Mouse (Mus musculus): Measurements from ENCODE around the gene Abcc8. TPM values are rescaled to one million over a fixed set of nuclear protein-coding genes. Genes with fewer than 3 reads are reported as not detected.

The Abcc8 gene
- total and polyA plus RNA-seq, 3 experiments = not detected

DNA sequence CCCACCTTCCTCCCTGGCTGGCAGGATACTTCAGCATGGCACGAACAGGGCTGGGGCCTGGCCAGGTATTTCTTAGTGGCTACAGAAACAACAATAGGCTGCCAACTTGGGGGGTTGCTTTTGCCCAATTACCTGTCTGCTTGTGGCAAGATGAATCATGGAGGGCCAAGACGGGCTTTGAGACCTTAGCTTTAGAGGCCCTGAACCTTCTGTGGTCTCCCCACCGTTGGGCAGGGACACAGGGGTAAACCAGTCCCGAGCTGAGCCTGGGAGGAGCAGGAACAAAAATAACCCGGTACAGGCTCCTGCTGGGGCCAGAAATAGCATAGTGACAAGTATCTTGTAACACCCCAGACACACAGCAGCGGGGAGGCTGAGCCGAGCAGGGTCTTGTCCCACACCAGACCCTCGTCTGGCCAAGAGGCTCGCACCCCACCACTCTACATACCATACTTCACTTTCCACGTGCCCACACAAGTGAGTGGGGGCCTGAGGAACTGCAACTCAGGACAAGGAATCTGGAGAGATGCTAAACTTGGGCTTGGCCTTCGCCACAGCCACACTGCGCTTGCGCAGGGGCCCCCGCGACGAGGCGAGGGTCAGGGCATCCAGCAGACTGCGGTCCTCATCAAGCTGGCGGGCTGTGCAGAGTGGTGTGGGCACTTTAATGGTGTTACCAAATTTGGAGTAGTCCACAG is 81.5 kb downstream of the Abcc8 start:
- Histone ChIP-seq H3K4me3 (replicated peaks in 1 of 3; ENCODE audit: low read depth in 2 of 3, low read length in 2 of 3, poor library complexity in 1 of 3) (no peak overlapping the region), H3K9ac (ENCODE audit: insufficient read depth, low read depth) (no peak overlapping the region), H3K36me3 (replicated peaks in 1 of 2; ENCODE audit: control insufficient read depth in 1 of 2, insufficient read depth in 1 of 2, low read length in 1 of 2) (no peaks in the 10 kb centered on the region), H3K27ac (ENCODE audit: insufficient read depth, low read depth) (no peak overlapping the region), H3K4me1 (ENCODE audit: control insufficient read depth in 1 of 2, insufficient read depth in 2 of 2) (no peaks in the 10 kb centered on the region), H3K79me2 (replicated peaks; ENCODE audit: control insufficient read depth, extremely low read depth, insufficient read depth, poor library complexity, severe bottlenecking) (no peaks in the 10 kb centered on the region), H3K9me3 (replicated peaks; ENCODE audit: low read length) (no peaks in the 10 kb centered on the region), H3K4me2 (ENCODE audit: insufficient read depth, low read depth, poor library complexity, severe bottlenecking) (no peak overlapping the region), H3K27me3 (replicated peaks) (peaks cover 81% of the 10 kb centered on the region)
- no peak for TF ChIP-seq PAX5 (IDR thresholded peaks at IDR 0.05; ENCODE audit: low read length)
- no peak for TF ChIP-seq RAD21 (IDR thresholded peaks at IDR 0.05; ENCODE audit: low read depth, low read length)
- TF ChIP-seq E2F4 (IDR thresholded peaks at IDR 0.05; ENCODE audit: insufficient replicate concordance, low read depth, low read length) = no peak
- TF ChIP-seq JUND (conservative IDR thresholded peaks at IDR 0.05; ENCODE audit: low read depth, low read length) = no peak
- TF ChIP-seq TCF12 (IDR thresholded peaks at IDR 0.05; ENCODE audit: low read depth, low read length) = no peak
- TF ChIP-seq UBTF (IDR thresholded peaks at IDR 0.05; ENCODE audit: low read depth, low read length) = no peak
- no peak for TF ChIP-seq ZNF384 (IDR thresholded peaks at IDR 0.05; ENCODE audit: low read depth, low read length)
- TF ChIP-seq NRF1 (IDR thresholded peaks at IDR 0.05; ENCODE audit: low read depth, low read length) = no peak
- TF ChIP-seq CHD2 (IDR thresholded peaks at IDR 0.05; ENCODE audit: low read length) = no peak
- no peak for TF ChIP-seq RCOR1 (conservative IDR thresholded peaks at IDR 0.05; ENCODE audit: low read depth, low read length)
- DNase-seq (ENCODE audit: extremely low read depth) = no peak
- in situ Hi-C loops (cut with MboI; ENCODE audit: low pct_ligation_motif_present, low pct_unique_long_range_greater_than_20kb, low sequenced_read_pairs) (loop anchor here (5.0 kb wide), 1 partner anchor 104 kb away; no protein-coding TSS in a partner anchor), dilution Hi-C loops (cut with MboI; ENCODE audit: extremely low pct_ligation_motif_present, extremely low pct_unique_long_range_greater_than_20kb, low sequenced_read_pairs) (no loop called here)

DNA sequence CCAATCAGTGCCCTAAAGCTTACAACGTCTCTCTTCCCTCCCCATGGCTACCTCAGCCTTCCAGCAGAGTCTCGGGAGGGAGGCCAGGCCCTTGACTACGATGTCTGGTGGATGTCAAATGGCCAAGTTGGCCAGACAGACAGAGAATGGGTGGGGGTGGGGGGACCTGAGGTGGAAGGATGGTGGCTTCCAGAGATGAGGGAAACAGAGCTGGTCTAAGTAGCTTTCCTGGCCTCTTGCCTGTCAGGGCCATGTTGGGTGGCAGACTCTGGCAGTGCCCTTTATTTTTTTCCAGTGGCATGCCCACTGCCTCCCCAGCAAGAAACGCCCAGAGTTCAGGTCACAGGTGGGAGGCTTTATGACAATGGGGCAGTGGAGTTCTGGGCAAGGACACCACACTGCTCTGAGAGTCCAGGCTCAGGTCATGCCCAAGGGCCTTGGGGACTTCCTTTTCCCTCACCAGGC is 82.5 kb downstream of the Abcc8 start:
- in situ Hi-C loops (cut with MboI; ENCODE audit: low pct_ligation_motif_present, low pct_unique_long_range_greater_than_20kb, low sequenced_read_pairs) = loop anchor here (5.0 kb wide), 1 partner anchor 105 kb away; no protein-coding TSS in a partner anchor
- H3K4me2 ChIP-seq (ENCODE audit: insufficient read depth, low read depth, poor library complexity, severe bottlenecking) = no peak overlapping the region

More for the DNA sequence above, 82.5 kb downstream of the Abcc8 start:
- Histone ChIP-seq H3K4me3 (replicated peaks in 1 of 3; ENCODE audit: low read depth in 2 of 3, low read length in 2 of 3, poor library complexity in 1 of 3) (no peak overlapping the region), H3K27ac (ENCODE audit: insufficient read depth, low read depth) (no peak overlapping the region), H3K4me1 (ENCODE audit: control insufficient read depth in 1 of 2, insufficient read depth in 2 of 2) (no peaks in the 10 kb centered on the region), H3K27me3 (replicated peaks) (peaks cover 82% of the 10 kb centered on the region), H3K9me3 (replicated peaks; ENCODE audit: low read length) (no peaks in the 10 kb centered on the region), H3K79me2 (replicated peaks; ENCODE audit: control insufficient read depth, extremely low read depth, insufficient read depth, poor library complexity, severe bottlenecking) (no peaks in the 10 kb centered on the region), H3K9ac (ENCODE audit: insufficient read depth, low read depth) (no peak overlapping the region), H3K36me3 (replicated peaks in 1 of 2; ENCODE audit: control insufficient read depth in 1 of 2, insufficient read depth in 1 of 2, low read length in 1 of 2) (no peaks in the 10 kb centered on the region)
- no peak for TF ChIP-seq CHD1 (IDR thresholded peaks at IDR 0.05; ENCODE audit: low read depth, low read length)
- no peak for TF ChIP-seq MAX (IDR thresholded peaks at IDR 0.05; ENCODE audit: low read length)
- TF ChIP-seq MEF2A (IDR thresholded peaks at IDR 0.05; ENCODE audit: borderline replicate concordance, low read depth, low read length) = no peak
- no peak for TF ChIP-seq KAT2A (IDR thresholded peaks at IDR 0.05; ENCODE audit: insufficient replicate concordance, low read length)
- TF ChIP-seq MXI1 (IDR thresholded peaks at IDR 0.05; ENCODE audit: low read depth, low read length) = no peak
- no peak for TF ChIP-seq SIN3A (IDR thresholded peaks at IDR 0.05; ENCODE audit: low read length)
- TF ChIP-seq E2F4 (IDR thresholded peaks at IDR 0.05; ENCODE audit: insufficient replicate concordance, low read depth, low read length) = no peak
- no peak for TF ChIP-seq UBTF (IDR thresholded peaks at IDR 0.05; ENCODE audit: low read depth, low read length)
- no peak for TF ChIP-seq ZC3H11A (IDR thresholded peaks at IDR 0.05; ENCODE audit: low read depth, low read length)
- no peak for TF ChIP-seq JUN (IDR thresholded peaks at IDR 0.05; ENCODE audit: insufficient read depth, low read depth, low read length)
- TF ChIP-seq NRF1 (IDR thresholded peaks at IDR 0.05; ENCODE audit: low read depth, low read length) = no peak
- no peak for TF ChIP-seq EP300 (IDR thresholded peaks at IDR 0.05; ENCODE audit: low read length)
- no peak for DNase-seq (ENCODE audit: extremely low read depth)
- dilution Hi-C loops (cut with MboI; ENCODE audit: extremely low pct_ligation_motif_present, extremely low pct_unique_long_range_greater_than_20kb, low sequenced_read_pairs) = no loop called here

Data from CH12.LX (cell line).